Comparison of ENCODE assay signal across 25 mouse cellular contexts in the genomic region with DNA sequence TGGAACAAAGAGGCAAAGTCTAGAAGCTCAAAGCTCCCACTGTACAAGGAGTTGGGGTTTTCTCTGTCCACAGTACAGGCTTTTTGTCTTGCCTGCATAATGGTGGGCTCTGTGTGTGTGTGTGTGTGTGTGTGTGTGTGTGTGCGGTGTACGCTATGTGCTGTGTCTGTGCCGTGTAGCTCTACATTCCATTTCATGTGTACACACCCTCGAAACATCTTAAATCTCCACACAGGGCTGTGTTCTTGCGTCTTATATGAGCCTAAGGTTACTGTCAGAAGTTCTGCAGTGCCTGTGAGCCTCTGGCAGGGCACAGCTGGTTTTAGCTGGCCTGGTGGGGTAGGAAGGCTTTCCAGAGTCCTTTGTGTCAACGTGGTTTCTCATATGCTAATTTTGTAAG. TPM values are rescaled to one million over a fixed set of nuclear protein-coding genes. Genes with fewer than 3 reads are reported as not detected.
DNase-seq lines count a peak whose midpoint lies in the region; ATAC-seq lines count a peak whose summit lies in the region.
"Had no signal": no experiment of that assay in that cellular context is flagged by ENCODE, and none has a peak within 500 bp of the region (broad histone marks: within the 10 kb centered on the region; RNA-seq: fewer than 3 reads in every experiment).

No protein-coding gene starts in this region.

- no peaks in the 10 kb centered on the region for H3K36me3 ChIP-seq in intestine, embryonic 14.5 days (ENCODE audit: control insufficient read depth, insufficient read depth, low read length)
- no peaks in the 10 kb centered on the region for H3K36me3 ChIP-seq in intestine, embryonic 16.5 days (ENCODE audit: control insufficient read depth, insufficient read depth, low read length)
- H3K36me3 ChIP-seq in midbrain, embryonic 11.5 days (ENCODE audit: control insufficient read depth, insufficient read depth, low read length) = no peaks in the 10 kb centered on the region
- no peaks in the 10 kb centered on the region for H3K36me3 ChIP-seq in midbrain, embryonic 16.5 days (ENCODE audit: control insufficient read depth, insufficient read depth, low read length)
- H3K36me3 ChIP-seq: embryonic facial prominence, embryonic 13.5 days; embryonic facial prominence, embryonic 15.5 days had no signal

- peak; percentile 9 for DNase-seq in heart, adult 11 months
- no peak for DNase-seq in heart, adult 8-10 months (ENCODE audit: low spot score)
- DNase-seq in intestine, embryonic 14.5 days (ENCODE audit: low spot score) = peak; percentile 39
- DNase-seq in midbrain, embryonic 11.5 days (ENCODE audit: low spot score, missing footprints) = peak; percentile 78
- DNase-seq: adrenal gland, adult 2 months; adrenal gland, postnatal 10 days; adrenal gland, postnatal 25 days; cerebellum, adult 11 months; cerebellum, adult 18-20 months; cerebellum, adult 8-10 months; cerebellum, adult 9-11 months; cerebellum, postnatal 14 days; cerebellum, postnatal 36 days; embryo, embryonic 11 days had no signal

- H3K9me3 ChIP-seq in intestine, embryonic 14.5 days (ENCODE audit: control insufficient read depth, low read length) = no peaks in the 10 kb centered on the region
- H3K9me3 ChIP-seq in intestine, embryonic 16.5 days (ENCODE audit: control insufficient read depth, low read length) = no peaks in the 10 kb centered on the region
- no peaks in the 10 kb centered on the region for H3K9me3 ChIP-seq in midbrain, embryonic 11.5 days (ENCODE audit: control insufficient read depth, low read length)
- H3K9me3 ChIP-seq in midbrain, embryonic 16.5 days (replicated peaks; ENCODE audit: control insufficient read depth, low read length, poor library complexity, severe bottlenecking) = no peaks in the 10 kb centered on the region; the same call in 1 of the 2 replicates
- H3K9me3 ChIP-seq: embryonic facial prominence, embryonic 13.5 days; embryonic facial prominence, embryonic 15.5 days had no signal

- WGBS in intestine, embryonic 14.5 days = 83% methylated on average over 6 of the region's 6 CpGs
- WGBS in intestine, embryonic 16.5 days = 85% methylated on average over 6 of the region's 6 CpGs
- 80% methylated on average over 6 of the region's 6 CpGs for WGBS in midbrain, embryonic 11.5 days
- WGBS in midbrain, embryonic 16.5 days = 77% methylated on average over 6 of the region's 6 CpGs

- no peak for ATAC-seq in intestine, embryonic 14.5 days (replicated peaks; ENCODE audit: low FRiP score, low TSS enrichment, low read depth)
- no peak for ATAC-seq in intestine, embryonic 16.5 days
- no peak for ATAC-seq in midbrain, embryonic 11.5 days (ENCODE audit: low FRiP score)
- ATAC-seq in midbrain, embryonic 16.5 days = no peak
- ATAC-seq: forebrain, embryonic 14.5 days; forebrain, embryonic 16.5 days had no signal

- H3K4me1 ChIP-seq in intestine, embryonic 14.5 days (replicated peaks; ENCODE audit: control insufficient read depth, insufficient read depth, low read length) = no peaks in the 10 kb centered on the region
- no peaks in the 10 kb centered on the region for H3K4me1 ChIP-seq in intestine, embryonic 16.5 days (ENCODE audit: control insufficient read depth, insufficient read depth, low read length)
- no peaks in the 10 kb centered on the region for H3K4me1 ChIP-seq in midbrain, embryonic 11.5 days (ENCODE audit: control insufficient read depth, insufficient read depth, low read length)
- peaks cover 5% of the 10 kb centered on the region for H3K4me1 ChIP-seq in midbrain, embryonic 16.5 days (ENCODE audit: control insufficient read depth, insufficient read depth, low read length)
- H3K4me1 ChIP-seq: embryonic facial prominence, embryonic 13.5 days; embryonic facial prominence, embryonic 15.5 days had no signal

- H3K4me2 ChIP-seq in intestine, embryonic 14.5 days (ENCODE audit: low read length) = no peak overlapping the region
- no peak overlapping the region for H3K4me2 ChIP-seq in intestine, embryonic 16.5 days (ENCODE audit: low read depth, low read length)
- no peak overlapping the region for H3K4me2 ChIP-seq in midbrain, embryonic 11.5 days
- no peak overlapping the region for H3K4me2 ChIP-seq in midbrain, embryonic 16.5 days (ENCODE audit: low read length)
- H3K4me2 ChIP-seq: embryonic facial prominence, embryonic 13.5 days; embryonic facial prominence, embryonic 15.5 days had no signal

- no peak overlapping the region for H3K4me3 ChIP-seq in intestine, embryonic 14.5 days (ENCODE audit: low read depth, low read length)
- no peak overlapping the region for H3K4me3 ChIP-seq in intestine, embryonic 16.5 days (ENCODE audit: low read length)
- H3K4me3 ChIP-seq in midbrain, embryonic 11.5 days (ENCODE audit: low read depth, low read length) = no peak overlapping the region
- H3K4me3 ChIP-seq in midbrain, embryonic 16.5 days (ENCODE audit: low read depth, low read length) = no peak overlapping the region
- H3K4me3 ChIP-seq: embryonic facial prominence, embryonic 13.5 days; embryonic facial prominence, embryonic 15.5 days; erythroblast, embryonic 14.5 days had no signal

- H3K27me3 ChIP-seq in intestine, embryonic 14.5 days (replicated peaks; ENCODE audit: control insufficient read depth, insufficient read depth, low read length) = no peaks in the 10 kb centered on the region
- H3K27me3 ChIP-seq in intestine, embryonic 16.5 days (replicated peaks; ENCODE audit: control insufficient read depth, insufficient read depth, low read length) = no peaks in the 10 kb centered on the region
- no peaks in the 10 kb centered on the region for H3K27me3 ChIP-seq in midbrain, embryonic 11.5 days (ENCODE audit: control insufficient read depth, insufficient read depth, low read length)
- H3K27me3 ChIP-seq in midbrain, embryonic 16.5 days (ENCODE audit: control insufficient read depth, insufficient read depth, low read depth, low read length) = no peaks in the 10 kb centered on the region
- H3K27me3 ChIP-seq: embryonic facial prominence, embryonic 13.5 days; embryonic facial prominence, embryonic 15.5 days had no signal

- no peak overlapping the region for H3K9ac ChIP-seq in intestine, embryonic 14.5 days (ENCODE audit: low read length)
- no peak overlapping the region for H3K9ac ChIP-seq in intestine, embryonic 16.5 days (ENCODE audit: low read depth, low read length)
- no peak overlapping the region for H3K9ac ChIP-seq in midbrain, embryonic 11.5 days (ENCODE audit: low read length)
- no peak overlapping the region for H3K9ac ChIP-seq in midbrain, embryonic 16.5 days (ENCODE audit: low read depth, low read length)
- H3K9ac ChIP-seq: embryonic facial prominence, embryonic 13.5 days; embryonic facial prominence, embryonic 15.5 days had no signal

- H3K27ac ChIP-seq in intestine, embryonic 14.5 days (ENCODE audit: low read depth) = no peak overlapping the region
- no peak overlapping the region for H3K27ac ChIP-seq in intestine, embryonic 16.5 days (ENCODE audit: low read length)
- no peak overlapping the region for H3K27ac ChIP-seq in midbrain, embryonic 11.5 days (ENCODE audit: low read depth, low read length)
- no peak overlapping the region for H3K27ac ChIP-seq in midbrain, embryonic 16.5 days (ENCODE audit: low read length)
- H3K27ac ChIP-seq: embryonic facial prominence, embryonic 13.5 days; embryonic facial prominence, embryonic 15.5 days had no signal

RNA-seq across cellular contexts. Expression of a gene that starts 46.8 kb away (rescaled TPM):
- under 1 TPM in 2 of 4 experiments, not detected in 2; 0.20 to 0.44 TPM for total RNA-seq in heart, adult 8-10 months (2022)
- 0.20 and 0.78 TPM in 2 replicates for polyA plus RNA-seq in intestine, embryonic 14.5 days (2014; fragmentation: Nextera tagmentation; extraction: Ambion mirVana)
- 0.20 and 0.60 TPM in 2 replicates for polyA plus RNA-seq in intestine, embryonic 16.5 days (2015; fragmentation: Nextera tagmentation; extraction: Ambion mirVana)
- polyA plus RNA-seq in midbrain, embryonic 11.5 days (2014; fragmentation: Nextera tagmentation; extraction: Ambion mirVana) = 0.23 TPM in 1 of 2 replicates, not detected in the other
- 0.45 and 1.1 TPM in 2 replicates for polyA plus RNA-seq in midbrain, embryonic 16.5 days (2015; fragmentation: Nextera tagmentation; extraction: Ambion mirVana)
- total RNA-seq: common myeloid progenitor, adult 5-6 weeks had no signal
- polyA plus RNA-seq: adrenal gland, adult 2 months; C2C12; embryonic facial prominence, embryonic 11.5 days; erythroblast, embryonic 14.5 days; forebrain, embryonic 11.5 days had no signal

RNA-seq across cellular contexts. Expression of a gene that starts 56.1 kb away (rescaled TPM):
- total RNA-seq in heart, adult 8-10 months (2022) = 10 to 100 TPM; 45.4 to 54.7 (median 50.4) TPM
- 9.7 and 11.0 TPM in 2 replicates for polyA plus RNA-seq in intestine, embryonic 14.5 days (2014; fragmentation: Nextera tagmentation; extraction: Ambion mirVana)
- 9.0 and 9.3 TPM in 2 replicates for polyA plus RNA-seq in intestine, embryonic 16.5 days (2015; fragmentation: Nextera tagmentation; extraction: Ambion mirVana)
- 3.5 and 4.3 TPM in 2 replicates for polyA plus RNA-seq in midbrain, embryonic 11.5 days (2014; fragmentation: Nextera tagmentation; extraction: Ambion mirVana)
- 28.2 and 30.1 TPM in 2 replicates for polyA plus RNA-seq in midbrain, embryonic 16.5 days (2015; fragmentation: Nextera tagmentation; extraction: Ambion mirVana)
